Mouse (Mus musculus) myocyte (in vitro differentiated cells): ENCODE measurements around the gene Ube2e1.

Source experiments
- CEBPB ChIP-seq: IDR thresholded peaks from 2 replicates; pipeline ENCODE4 v1.6.1; 2011; ENCODE audit warnings: mild to moderate bottlenecking, moderate library complexity; ENCODE audit not compliant: poor library complexity, insufficient read depth, severe bottlenecking
- E2F4 ChIP-seq: IDR thresholded peaks from one replicate; pipeline ENCODE4 v1.6.1; 2011; ENCODE audit warnings: mild to moderate bottlenecking, control low read depth, moderate library complexity; ENCODE audit not compliant: insufficient read depth
- MAX ChIP-seq: IDR thresholded peaks from one replicate; pipeline ENCODE4 v1.6.1; 2011; ENCODE audit warnings: low read depth, mild to moderate bottlenecking, control low read depth
- MYOD1 ChIP-seq, 3 experiments: IDR thresholded peaks; one replicate each; pipeline ENCODE4 v1.6.1; 2011; ENCODE audit warnings: control low read depth in 2 of 3, low read depth in 2 of 3, mild to moderate bottlenecking in 2 of 3, moderate library complexity in 1 of 3; ENCODE audit not compliant: insufficient read length in 2 of 3, control insufficient read depth in 1 of 3
- POLR2A ChIP-seq: IDR thresholded peaks from one replicate; pipeline ENCODE4 v1.6.1; 2011; ENCODE audit warnings: low read depth, mild to moderate bottlenecking, control low read depth, moderate library complexity; ENCODE audit not compliant: insufficient read length
- POLR2AphosphoS2 ChIP-seq: IDR thresholded peaks from one replicate; pipeline ENCODE4 v1.6.1; 2011; ENCODE audit warnings: low read depth, control low read depth; ENCODE audit not compliant: insufficient read length
- SRF ChIP-seq: IDR thresholded peaks from one replicate; pipeline ENCODE4 v1.6.1; 2011; ENCODE audit warnings: low read depth; ENCODE audit not compliant: control insufficient read depth, insufficient read length
- TCF12 ChIP-seq: IDR thresholded peaks from one replicate; pipeline ENCODE4 v1.6.1; 2011; ENCODE audit warnings: mild to moderate bottlenecking, control low read depth; ENCODE audit not compliant: poor library complexity, insufficient read depth, severe bottlenecking
- TCF3 ChIP-seq: IDR thresholded peaks from one replicate; pipeline ENCODE4 v1.6.1; 2011; ENCODE audit warnings: low read depth, control low read depth; ENCODE audit not compliant: insufficient read length
- USF1 ChIP-seq: IDR thresholded peaks from one replicate; pipeline ENCODE4 v1.6.1; 2011; ENCODE audit warnings: low read depth, mild to moderate bottlenecking, control low read depth, moderate library complexity

DNA sequence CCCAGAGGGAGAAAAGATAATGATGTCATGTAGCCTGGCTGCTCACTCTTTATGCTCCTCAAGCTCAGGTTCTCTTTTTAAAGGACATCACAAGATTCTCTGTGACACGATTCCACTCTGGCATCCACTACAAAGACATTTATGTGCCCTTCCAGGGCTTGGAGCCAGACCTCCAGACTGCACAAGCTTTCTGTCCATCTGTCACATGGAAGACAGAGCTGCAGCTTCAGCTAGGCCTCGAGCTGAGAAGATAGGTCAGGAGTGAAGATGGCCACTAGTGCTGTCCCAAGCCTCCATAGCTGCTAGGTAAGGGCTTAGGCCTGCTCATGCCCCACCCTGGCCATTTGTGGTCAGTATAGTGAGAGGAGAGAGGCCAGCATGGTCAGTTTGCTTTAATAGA, 24.8 kb upstream of the Ube2e1 start:
- TF ChIP-seq MYOD1 (IDR thresholded peaks at IDR 0.05; ENCODE audit: control insufficient read depth in 1 of 3, insufficient read length in 2 of 3, low read depth in 2 of 3) (no peak), POLR2A (no peak), POLR2AphosphoS2 (no peak), E2F4 (no peak), TCF3 (no peak), MAX (no peak), USF1 (no peak), CEBPB (no peak), TCF12 (no peak), SRF (no peak)
